Mouse (Mus musculus) frontal cortex, adult 2 months (tissue): ENCODE results near the gene Slc16a12. TPM values are rescaled to one million over a fixed set of nuclear protein-coding genes. Genes with fewer than 3 reads are reported as not detected.
A peak's percentile ranks its signal among the peaks of the same experiment; 100 is the strongest.
"Not testable (repeated sequence)": the region's sequence is repeated elsewhere in the genome, so short reads cannot be mapped to it uniquely, and the experiment has no call there.

Experiments
- DNase-seq, 2 experiments: peaks; one replicate each; pipeline ENCODE4 v3.0.0; 2022; ENCODE audit warnings: low spot score in 1 of 2; ENCODE audit errors: extremely low spot score in 1 of 2
- polyA plus RNA-seq: library from polyadenylated mRNA; depleted of rRNA; stranded (reverse); fragments of >200 nt; gene quantifications from 2 replicates; pipeline ENCODE4 v1.2.3, GENCODE M21; 2012; rRNA removed

Gene Slc16a12
- 1.8 and 2.5 TPM in 2 replicates for polyA plus RNA-seq

DNA sequence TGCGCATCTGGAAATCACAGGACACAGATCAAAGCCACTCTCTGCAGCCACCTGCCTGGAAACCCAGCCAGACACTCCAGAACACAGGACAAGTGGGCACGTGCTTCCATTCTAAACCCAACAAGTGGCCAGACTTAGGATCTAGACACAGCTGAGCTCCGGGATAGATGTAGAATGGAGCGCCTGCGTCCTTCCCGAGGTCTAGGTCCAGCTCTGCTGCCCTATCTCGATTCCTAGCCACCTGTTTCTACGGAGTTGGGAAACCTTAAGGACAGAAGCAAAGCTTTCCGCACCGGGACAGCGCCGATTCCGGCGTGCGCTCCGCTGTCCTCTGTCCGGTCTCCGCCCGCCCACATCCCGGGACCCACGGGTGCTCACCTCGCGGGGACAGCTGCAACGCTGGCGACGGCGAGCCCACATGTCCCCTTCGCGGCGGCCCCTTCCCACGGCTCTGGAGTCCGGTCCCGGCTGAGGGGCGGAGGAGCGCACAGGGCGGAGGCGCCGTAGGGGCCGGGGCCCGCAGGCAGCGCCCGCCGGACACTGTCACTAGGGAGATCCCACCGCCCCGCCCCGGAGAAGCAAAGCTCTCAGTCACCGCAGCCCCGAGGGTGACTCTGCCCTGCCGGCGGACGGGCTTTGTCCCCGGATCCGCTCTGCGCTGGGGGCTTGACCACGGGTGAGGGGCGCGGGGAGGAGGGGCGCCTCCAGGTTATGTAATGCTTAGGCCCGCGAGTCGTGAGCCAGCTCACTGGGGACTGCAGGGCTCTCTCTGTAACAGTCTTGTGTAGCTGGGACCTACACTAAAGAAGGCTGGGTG lies at the start of gene Slc16a12:
TSS of gene Slc16a12 (minus strand) at position 602 of the 817 bp plus-strand sequence.
- DNase-seq, result no peak

DNA sequence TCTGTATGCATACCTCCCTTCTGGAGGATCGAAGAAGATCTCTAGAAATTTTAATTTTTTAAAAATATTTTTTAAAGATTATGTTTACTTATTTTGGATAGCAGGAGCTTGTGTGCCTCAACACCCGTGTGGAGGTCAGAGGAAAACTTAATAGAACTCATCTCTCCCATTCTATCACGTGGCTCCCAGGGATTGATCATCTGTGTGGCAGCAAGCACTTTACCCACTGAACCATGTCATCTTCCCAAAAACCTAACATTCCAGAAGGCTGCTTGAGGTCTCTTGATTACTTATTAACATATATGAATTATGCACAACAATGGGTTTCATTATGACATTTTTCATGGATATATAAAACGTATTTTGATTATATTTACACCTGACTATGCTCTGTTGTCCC lies 49.3 kb upstream of the Slc16a12 start:
- DNase-seq, result no peak

DNA sequence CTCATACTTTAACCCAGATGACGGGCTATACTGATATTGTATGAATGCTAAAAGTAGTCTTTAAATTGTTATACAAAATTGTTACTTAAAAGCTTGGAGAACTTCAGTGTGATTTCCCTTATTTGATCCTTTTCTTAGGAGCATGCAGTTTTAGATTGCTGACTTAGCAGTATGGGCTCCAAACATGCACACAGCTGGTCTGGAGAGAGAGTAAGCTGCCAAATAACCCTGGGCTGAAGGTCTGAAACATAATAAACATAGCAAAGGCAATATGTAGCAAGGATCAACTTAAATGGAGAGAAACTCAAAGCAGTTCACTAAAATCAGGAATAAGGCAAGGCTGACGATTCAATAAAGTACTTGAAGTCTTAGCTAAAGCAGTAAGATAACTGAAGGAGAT lies 35.4 kb upstream of the Slc16a12 start:
- DNase-seq, result no peak

DNA sequence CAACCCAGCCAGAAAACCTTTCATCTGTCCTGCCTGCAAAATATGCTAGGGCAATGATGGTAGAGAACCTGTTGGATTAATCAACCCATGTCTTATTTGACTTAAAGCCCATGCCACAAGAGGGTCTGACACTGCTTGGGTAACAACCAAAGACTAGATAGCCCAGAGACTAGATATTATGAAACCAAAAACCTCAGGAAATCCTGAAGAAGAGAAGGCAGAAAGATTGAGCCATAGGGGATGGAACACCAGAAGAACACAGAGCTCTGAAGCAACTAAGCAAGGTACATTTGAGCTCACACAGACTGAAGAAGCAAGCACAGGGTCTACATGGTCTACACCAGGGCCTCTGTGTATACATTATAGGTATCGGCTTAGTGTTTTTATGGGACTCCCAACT lies 31.9 kb upstream of the Slc16a12 start:
- no peak for DNase-seq

DNA sequence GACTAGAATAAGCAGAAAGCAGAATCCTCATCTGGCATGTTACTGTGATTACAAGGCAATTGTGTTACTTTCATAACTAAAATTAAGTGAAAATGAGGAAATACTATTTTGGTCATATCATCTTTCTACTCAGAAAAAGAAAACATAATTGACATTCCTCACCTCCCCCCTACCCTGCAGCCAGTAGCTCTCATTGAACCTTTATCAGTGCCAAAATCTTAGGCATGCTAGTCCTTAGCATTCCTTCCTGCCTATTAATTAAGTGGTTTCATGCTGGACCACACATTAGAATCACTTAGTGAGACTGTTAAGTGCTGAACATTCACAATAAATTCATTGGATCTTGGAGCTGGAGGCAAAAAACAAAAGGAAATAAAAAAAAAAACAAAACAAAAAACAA lies 31.0 kb upstream of the Slc16a12 start:
- no peak for DNase-seq

DNA sequence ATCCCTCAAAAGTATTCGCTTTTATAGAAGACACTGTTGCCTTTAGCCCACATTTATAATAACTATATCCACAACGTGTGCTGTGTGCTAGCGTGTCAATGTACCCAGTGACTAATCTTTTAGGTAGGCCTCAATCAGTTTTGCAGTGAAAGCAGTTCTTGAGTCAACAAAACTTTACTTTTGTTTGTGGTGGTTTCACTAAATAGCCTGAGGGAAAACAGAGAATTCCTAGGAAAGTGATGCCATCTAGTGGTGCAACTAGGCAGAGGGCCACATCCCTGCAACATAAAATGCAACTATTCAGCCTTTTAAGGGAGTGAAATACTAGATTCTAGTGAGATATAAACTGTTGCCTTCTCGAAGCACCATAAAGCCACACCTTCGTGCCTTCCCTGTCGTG lies 25.7 kb upstream of the Slc16a12 start:
- DNase-seq, result peak; percentile 20 to 82

DNA sequence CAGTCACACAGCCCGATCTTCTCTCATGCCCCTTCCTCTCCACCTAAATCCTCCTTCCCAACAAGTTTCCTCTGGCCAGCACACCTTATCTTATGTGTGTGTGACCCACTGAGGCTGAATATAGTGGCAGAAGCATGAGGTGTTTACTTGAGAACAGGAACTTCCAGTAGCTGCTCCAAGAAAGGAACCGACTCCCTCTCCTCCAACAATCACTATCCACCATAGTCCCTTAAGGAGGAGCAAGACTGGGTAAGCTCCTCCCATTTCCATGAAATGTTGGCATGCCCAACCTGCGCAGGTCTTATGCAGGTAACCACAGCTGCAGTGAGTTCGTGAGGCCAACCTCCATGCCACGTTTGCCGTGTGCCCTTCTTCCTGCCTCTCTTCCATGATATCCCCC lies 23.7 kb upstream of the Slc16a12 start:
- no peak for DNase-seq

DNA sequence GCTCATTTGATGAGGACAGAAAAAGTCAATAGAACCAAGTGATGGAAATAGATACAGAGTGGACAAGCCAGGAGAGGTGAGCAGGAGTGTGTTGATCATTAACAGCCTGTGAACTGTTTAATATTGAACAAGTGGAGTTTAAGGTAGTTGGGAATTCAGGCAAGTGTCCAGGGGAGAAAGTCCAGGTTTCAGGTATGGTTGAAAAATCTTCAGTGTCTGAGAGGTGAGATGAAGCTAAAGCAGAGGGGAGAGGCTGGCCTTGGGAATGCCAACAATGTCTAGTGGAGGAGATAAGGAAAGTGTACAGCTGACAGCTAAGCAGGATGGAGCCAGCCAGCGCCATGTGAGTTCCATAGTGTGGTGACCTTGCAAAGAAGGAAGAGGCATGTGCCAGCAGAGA lies 11.7 kb upstream of the Slc16a12 start:
- DNase-seq, result no peak

DNA sequence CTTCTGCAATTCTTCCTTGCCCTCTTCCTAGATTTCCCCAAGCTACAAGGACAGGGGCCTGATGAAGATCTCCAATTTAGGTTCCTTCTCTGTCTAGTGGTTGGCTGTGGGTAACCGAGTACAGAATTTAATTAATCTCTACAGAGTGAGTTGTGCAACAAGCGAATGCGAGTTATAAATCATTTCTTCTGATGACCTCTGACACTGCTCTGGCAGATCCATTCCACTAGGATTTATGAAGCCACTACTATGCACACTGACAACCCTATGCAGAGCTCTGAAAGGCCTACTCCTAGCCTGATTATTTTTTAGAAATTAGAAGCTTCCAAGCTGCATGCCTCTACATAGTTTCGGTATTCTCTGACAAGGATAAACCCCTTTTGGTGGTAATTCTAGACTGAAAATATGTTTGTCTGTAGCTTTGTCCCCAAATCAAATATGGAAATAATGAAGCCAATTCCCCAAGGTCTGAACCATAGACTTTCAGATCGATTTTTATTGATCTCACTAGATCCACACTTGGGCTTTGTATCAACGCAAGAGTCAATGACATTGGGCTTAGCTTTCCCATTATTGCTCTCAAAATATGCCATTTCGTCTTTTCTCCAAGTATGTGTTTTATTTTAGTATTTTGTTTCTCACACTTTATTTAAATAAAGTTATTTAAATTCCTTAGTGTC lies 9.6 kb upstream of the Slc16a12 start:
- no peak for DNase-seq

DNA sequence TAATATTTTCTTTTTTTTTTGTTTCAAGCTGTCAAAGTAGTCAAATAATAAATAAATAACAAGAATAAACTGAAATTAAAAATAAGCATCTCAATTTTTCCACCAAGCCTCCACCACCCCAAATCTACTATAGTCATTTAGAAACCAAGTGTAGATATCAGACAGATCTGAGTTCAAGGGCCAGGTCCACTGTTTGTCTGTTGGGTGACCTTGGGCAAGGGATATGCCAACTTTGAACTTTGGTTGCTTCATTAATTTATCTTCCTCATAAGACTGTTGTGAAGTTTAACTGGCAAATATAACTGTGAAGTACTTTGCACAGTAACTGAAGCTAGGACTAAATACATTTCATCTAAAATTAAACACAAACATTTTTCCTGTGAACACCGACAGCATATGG lies 8.6 kb upstream of the Slc16a12 start:
- no peak for DNase-seq

DNA sequence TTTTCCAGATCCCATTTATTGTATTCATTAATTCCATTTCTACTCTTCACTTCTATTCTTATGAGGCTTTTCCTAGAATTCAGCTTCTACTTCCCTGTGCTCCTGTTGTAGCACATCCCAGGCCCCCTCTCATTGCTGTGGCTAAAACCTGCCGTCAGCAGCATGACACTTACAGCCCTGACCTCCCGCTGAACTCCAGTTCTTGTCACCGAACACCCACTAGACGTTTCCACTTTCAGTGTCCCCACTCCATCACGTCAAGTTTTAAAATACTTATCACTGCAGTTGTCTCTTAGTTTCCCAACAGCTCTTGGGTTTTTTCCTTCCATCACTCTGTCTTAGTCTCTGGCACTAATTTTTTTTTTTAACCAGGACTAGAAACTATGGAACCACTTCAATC lies 6.2 kb upstream of the Slc16a12 start:
- DNase-seq, result no peak

DNA sequence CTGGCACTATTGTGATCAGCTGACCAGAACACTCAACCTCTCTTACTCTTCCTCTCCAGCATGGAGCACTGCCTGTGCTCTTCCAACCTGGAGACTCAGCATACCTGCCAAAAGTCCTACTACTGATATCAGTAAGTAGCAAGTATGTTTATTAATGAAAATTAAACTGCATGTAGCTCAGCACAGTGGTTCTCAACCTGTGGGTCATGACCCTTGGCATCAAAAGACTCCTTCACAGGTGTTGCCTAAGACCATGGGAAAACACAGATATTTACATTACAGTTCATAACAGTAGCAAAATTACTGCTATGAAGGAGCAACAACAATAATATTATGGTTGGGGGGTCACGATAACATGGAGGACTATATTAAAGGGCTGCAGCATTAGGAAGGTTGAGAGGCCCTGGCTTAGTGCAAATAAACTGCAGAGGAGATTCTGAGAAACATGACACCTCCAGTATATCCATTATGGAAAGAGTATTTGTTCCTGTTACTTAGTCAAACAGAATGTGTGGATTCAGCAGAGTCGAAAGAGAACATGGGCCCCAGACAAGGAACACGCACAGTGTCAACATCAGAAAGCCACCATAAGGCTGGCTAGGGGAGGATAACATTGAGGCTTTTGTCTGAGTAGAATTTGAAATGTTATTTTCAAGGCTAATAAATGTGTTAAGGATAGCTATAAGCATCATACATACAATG lies 5.5 kb upstream of the Slc16a12 start:
- DNase-seq, result no peak

DNA sequence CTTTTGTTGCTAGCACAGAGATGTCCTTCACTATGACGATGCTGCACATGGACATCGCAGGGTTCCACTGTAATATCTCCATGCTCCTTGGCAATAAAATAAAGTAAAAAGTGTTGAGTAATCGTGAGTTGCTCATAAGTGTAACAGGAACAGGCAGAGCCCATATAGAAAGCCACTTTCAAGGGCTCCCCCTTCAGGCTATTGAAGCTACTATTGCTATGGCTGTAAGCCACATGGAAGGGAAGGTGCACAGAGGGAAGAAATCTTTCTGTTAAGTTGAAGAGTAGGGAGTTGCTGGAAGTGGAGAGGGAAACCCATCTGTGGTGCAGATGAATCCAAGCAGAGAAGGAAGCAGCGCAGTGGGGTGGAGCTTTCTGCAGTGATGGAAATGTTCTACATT lies 4.1 kb upstream of the Slc16a12 start:
- no peak for DNase-seq

DNA sequence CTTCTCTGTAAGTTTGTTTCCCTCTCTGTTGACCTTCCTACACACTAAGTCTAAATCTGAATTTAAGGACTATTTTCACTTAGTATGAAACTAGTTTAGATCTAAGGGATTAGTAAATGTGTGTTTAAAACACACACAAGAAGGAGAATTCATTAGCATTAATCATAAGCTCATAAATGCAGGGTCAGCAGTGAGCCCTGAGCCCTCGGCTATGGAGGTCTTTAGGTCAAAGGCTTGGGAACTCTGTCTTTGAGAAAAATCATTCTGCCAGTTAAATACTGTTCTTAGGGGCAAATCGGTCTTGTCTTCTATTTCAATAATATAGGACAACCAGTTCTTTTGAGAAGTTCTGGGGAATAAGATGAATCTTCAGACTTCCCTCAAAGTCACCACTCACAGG lies 1.9 kb upstream of the Slc16a12 start:
- no peak for DNase-seq

DNA sequence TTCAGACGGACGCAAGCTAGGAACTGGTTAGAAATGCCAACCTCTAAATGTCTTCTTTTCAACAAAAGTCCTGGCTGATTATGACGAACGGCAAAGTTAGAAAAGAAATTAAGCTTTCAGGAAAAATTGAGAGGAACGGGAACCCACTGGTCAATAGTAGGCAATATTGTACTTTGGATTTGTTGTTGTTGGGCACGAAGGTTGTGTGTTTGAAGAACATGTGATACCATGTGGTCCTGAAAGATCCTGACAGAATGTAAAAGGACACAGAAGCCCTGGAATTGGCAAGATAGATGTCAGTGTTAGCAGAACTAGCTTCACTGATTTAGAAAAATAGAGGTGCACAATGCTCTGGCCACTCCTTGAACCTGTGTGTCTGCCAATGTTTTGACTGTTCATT lies 880 bp upstream of the Slc16a12 start:
- not testable (repeated sequence) for DNase-seq

DNA sequence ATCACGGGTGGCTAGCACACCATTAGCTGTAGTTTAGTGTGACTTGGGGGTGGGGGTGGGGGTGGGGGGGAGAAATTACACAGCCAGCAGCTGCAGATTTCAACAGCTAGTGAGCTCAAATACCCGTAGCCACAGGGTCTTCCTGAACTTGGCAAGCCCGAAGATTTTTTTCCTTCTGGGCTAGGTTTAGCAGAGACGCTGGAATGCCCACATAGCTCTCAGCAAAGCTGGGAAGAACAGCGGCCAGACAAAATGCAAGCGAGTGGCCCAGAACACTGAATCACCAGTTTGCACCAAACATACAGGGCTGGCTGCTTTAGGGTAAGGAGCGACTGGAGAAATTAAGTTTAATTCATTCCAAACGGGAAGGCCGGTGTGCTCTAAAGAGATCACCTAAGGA lies 888 bp downstream of the Slc16a12 start:
- no peak for DNase-seq

DNA sequence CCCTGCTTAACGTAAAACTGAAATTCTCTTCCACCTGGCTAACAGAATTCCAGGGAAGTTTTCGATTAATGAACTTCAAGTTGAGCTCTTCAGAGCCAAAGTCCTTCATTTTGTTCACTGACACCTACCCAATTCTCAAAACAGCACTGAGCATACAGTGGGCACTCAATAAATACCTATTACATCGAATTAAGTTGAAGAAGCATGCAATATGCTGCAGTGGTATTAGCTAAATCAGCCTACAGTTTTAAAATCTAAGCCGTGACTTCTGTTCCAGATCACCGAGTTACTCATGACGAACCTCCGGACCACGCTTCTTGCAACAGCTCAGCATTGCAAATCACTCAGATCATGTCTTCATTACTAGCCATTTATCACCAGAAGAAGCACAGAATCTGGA lies 2.1 kb downstream of the Slc16a12 start:
- no peak for DNase-seq

DNA sequence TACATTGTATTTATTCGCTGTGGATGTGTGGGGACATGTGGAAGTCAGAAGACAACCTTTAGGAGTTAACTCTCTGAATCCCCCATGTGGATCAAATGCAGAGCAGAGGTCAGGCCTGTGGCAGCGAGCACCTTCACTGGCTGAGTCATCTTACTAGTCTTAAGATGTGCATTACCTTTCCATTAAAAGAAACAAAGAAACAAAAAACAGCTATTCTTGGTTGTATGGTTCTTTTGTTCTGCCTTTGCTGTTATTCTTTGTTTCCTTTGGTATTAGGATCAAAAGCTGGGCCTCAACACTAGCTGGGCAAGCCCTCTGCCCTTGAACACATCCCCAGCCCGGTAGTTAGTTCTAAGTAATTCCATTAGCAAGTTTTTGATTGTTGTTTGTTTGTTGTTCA lies 9.2 kb downstream of the Slc16a12 start:
- no peak for DNase-seq

DNA sequence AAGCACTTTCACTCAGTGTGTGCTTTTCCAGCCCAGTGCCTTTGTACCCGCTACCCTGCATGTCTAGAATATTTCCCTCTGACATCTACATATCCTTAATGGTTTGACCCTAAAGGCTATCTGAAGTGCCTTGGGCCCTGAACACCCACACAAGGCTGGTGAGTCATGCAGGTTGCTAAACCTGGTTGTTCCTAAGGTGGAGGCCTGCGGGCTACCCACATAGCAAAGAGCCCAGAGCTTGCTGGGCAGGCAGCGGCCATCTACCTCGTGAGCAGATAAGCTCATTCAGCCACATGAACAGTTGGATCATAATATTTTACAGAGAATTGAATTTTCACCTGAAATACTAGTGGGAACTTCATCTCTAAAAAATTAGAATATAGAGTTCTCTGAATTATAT lies 11.2 kb downstream of the Slc16a12 start:
- no peak for DNase-seq

DNA sequence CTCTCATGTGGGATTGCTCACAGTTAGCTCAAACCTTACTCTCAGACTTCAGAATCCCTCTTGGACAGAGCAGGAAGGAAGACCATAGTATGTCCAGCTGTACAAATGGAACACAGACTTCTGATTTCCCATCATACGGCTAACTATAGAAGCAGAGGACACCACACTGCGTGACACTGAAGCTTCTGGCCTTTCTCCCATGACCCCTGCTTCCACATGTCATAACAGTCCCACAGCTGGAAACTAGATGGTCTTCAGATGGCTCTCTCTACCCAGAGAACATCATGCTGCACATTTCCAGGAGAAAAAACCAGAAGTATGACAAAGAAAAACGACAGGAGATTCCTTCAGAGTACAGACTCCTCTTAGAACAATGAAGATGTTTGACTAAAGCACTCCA lies 14.1 kb downstream of the Slc16a12 start:
- no peak for DNase-seq

DNA sequence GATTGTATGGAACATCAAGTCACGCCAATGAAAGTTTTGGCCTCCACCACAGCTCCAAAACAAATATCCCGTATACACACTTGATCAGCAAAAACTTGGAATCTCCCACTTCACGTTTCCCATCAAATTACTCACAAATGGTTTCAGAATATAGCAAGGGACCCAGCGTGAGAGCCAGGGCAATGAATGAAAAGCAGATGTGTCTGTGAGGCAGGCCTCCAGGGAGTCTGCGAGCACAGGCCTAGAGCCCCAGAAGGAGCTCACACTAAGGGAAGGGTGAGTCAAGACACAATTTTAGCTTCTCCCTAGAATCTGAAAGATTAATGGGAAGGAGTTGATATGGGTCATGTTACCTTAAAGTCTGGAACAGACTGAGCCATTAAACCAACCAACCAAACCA lies 15.7 kb downstream of the Slc16a12 start:
- no peak for DNase-seq

DNA sequence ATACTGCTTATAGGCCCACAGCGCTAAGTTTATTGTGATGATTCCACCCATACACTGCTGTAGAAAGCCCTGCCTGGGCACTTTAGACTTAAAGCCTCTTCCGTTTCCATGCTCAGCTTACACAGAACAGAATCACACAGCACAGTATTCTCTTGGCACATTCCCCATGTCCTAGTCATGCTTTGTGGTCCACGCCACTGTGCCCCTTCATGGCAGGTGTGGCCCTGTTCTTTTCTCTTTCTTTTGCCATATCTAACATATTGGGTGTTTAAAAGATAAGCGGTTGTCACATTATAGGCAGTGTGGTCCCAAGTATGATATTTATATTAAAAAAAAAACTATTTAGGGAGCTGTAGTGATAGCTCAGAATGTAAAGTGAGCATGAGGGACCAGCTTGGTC lies 16.5 kb downstream of the Slc16a12 start:
- no peak for DNase-seq
